Mouse (Mus musculus): ENCODE results near the gene Slc22a2. TPM values are rescaled to one million over a fixed set of nuclear protein-coding genes. Genes with fewer than 3 reads are reported as not detected.
"Not testable (repeated sequence)": the region's sequence is repeated elsewhere in the genome, so short reads cannot be mapped to it uniquely, and the experiment has no call there.

Slc22a2 gene
- polyA plus RNA-seq (2012; rRNA removed): 1.0 and 1.2 TPM in 2 replicates

DNA sequence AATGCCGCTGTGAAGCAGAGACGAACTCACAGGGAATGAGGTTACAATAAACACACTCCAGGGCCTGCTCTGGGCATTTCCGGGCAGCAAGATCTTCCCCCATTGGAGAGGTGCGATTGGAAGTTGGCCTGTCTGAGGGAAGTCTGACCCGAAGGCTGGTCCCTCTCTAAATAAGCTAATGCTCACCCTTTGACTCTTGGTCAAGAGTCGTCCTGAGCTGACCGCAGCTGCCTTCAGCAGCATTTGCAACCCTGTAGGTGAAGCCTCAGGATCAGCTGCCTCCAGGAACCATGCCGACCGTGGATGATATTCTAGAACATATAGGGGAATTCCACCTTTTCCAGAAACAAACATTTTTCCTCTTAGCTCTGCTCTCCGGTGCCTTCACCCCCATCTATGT, at the start of gene Slc22a2:
TSS of gene Slc22a2 (plus strand) at position 142 of the 400 bp plus-strand sequence.
- no peak within 1 kb of the TSS for H3K4me3 ChIP-seq (ENCODE audit: insufficient read depth, low read length)
- H3K27ac ChIP-seq (ENCODE audit: insufficient read depth, low read length): no peak within 1 kb of the TSS
- no peak for TF ChIP-seq CTCF (IDR thresholded peaks at IDR 0.05; ENCODE audit: extremely low read depth, insufficient read depth, low read length)
- H3K4me1 ChIP-seq (ENCODE audit: control insufficient read depth, insufficient read depth, low read length): no peaks in the 10 kb centered on the region

DNA sequence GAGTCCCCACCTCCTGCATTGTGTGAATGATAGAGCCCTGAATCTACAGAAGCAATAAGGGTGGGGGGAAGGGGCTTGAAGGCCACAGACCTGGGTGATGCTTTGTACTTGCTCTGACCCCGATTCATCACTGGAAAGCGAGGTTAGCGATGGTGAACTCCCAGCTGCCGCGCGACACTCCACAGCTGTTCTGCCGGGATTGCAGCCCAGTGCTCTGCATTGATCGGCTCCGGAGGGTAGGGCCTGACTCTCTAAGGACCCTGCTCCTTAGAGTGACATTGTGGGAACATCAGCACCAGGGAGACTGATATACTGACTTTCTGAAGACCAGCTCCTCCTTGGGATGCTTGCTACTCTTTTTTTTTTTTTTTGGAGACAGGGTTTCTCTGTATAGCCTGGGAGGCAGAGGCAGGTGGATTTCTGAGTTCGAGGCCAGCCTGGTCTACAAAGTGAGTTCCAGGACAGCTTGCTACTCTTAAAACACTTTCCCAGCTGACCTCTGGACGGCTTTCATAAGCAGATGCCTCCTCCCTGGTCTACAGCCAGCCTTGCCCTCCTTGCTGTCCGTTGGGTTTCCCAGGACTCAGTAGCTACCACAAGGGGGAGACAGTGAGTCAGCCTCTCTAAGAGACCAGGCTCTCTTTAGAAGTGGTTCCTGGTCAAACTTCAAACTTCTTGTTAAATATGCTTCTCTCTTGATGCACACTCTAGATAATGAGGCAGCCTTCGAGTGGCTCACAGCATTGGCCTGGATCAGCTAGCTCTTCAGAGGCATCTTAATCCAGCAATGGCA, 49.4 kb upstream of the Slc22a2 start:
- Histone ChIP-seq H3K4me3 (ENCODE audit: insufficient read depth, low read length) (no peak overlapping the region), H3K4me1 (ENCODE audit: control insufficient read depth, insufficient read depth, low read length) (no peaks in the 10 kb centered on the region)
- peak; percentile 72 for TF ChIP-seq CTCF (IDR thresholded peaks at IDR 0.05; ENCODE audit: extremely low read depth, insufficient read depth, low read length)
- no peak for TF ChIP-seq POLR2A (IDR thresholded peaks at IDR 0.05; ENCODE audit: extremely low read depth, insufficient read depth, low read length)

GRCm38 (mm10) chr17:12562215-12562614, 21.7 kb upstream of the Slc22a2 start:
- no peak overlapping the region for H3K27ac ChIP-seq (ENCODE audit: insufficient read depth, low read length)
- H3K4me1 ChIP-seq (ENCODE audit: control insufficient read depth, insufficient read depth, low read length): no peaks in the 10 kb centered on the region
- no peak for TF ChIP-seq POLR2A (IDR thresholded peaks at IDR 0.05; ENCODE audit: extremely low read depth, insufficient read depth, low read length)
- no peak for TF ChIP-seq CTCF (IDR thresholded peaks at IDR 0.05; ENCODE audit: extremely low read depth, insufficient read depth, low read length)
- H3K4me3 ChIP-seq (ENCODE audit: insufficient read depth, low read length): no peak overlapping the region

More for the DNA sequence above, 49.4 kb upstream of the Slc22a2 start:
- H3K27ac ChIP-seq (ENCODE audit: insufficient read depth, low read length): no peak overlapping the region

DNA sequence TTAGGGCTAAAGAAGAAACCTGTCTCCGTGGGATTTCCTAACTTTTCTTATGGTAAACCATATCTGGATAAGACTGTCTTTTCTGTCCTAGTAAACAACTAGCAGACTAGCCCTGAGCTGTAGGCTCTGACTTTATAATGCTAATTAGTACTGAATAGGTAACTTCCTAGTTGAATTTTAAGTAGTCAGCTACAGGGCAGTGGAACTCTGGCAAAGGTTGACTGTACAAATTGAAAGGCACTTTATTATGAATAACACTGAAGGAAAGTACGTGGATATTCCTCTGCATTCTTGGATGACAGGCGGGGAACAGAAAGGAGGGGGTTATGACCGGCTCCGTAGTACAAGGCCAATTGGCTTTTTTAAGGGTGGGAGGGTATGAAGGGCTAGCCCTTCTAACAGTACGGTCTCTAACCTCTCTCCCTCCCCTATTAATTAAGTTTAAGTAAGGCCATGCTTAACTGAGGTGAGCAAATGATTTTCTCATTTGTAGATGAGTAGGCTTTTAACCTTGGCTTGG, 19.4 kb upstream of the Slc22a2 start:
- not testable (repeated sequence) for H3K27ac ChIP-seq (ENCODE audit: insufficient read depth, low read length); H3K4me1 ChIP-seq (ENCODE audit: control insufficient read depth, insufficient read depth, low read length); H3K4me3 ChIP-seq (ENCODE audit: insufficient read depth, low read length)

DNA sequence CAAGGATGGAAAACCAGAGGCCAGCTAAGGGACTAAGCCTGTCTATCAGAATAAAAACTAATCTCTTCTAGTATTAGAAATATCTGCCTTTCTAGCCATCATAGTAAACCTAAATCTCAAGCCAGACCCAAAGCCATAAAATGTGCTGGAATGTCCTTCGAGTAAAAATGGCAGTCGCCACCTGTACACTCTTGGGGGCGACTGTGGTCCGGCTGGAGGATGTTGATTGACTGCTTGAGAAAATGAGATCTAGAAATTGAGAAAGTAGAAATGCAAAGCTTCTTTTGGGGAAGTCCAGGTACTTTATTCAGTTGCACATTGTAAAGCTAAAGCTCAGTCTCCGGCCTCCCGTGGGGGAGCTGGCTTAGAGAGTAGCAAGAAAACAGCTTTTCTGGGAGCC, 18.5 kb upstream of the Slc22a2 start:
- H3K4me1 ChIP-seq (ENCODE audit: control insufficient read depth, insufficient read depth, low read length): no peaks in the 10 kb centered on the region
- no peak overlapping the region for H3K4me3 ChIP-seq (ENCODE audit: insufficient read depth, low read length)
- no peak for TF ChIP-seq POLR2A (IDR thresholded peaks at IDR 0.05; ENCODE audit: extremely low read depth, insufficient read depth, low read length)
- no peak for TF ChIP-seq CTCF (IDR thresholded peaks at IDR 0.05; ENCODE audit: extremely low read depth, insufficient read depth, low read length)
- no peak overlapping the region for H3K27ac ChIP-seq (ENCODE audit: insufficient read depth, low read length)

GRCm38 (mm10) chr17:12571316-12571715, 12.6 kb upstream of the Slc22a2 start:
- no peaks in the 10 kb centered on the region for H3K4me1 ChIP-seq (ENCODE audit: control insufficient read depth, insufficient read depth, low read length)

DNA sequence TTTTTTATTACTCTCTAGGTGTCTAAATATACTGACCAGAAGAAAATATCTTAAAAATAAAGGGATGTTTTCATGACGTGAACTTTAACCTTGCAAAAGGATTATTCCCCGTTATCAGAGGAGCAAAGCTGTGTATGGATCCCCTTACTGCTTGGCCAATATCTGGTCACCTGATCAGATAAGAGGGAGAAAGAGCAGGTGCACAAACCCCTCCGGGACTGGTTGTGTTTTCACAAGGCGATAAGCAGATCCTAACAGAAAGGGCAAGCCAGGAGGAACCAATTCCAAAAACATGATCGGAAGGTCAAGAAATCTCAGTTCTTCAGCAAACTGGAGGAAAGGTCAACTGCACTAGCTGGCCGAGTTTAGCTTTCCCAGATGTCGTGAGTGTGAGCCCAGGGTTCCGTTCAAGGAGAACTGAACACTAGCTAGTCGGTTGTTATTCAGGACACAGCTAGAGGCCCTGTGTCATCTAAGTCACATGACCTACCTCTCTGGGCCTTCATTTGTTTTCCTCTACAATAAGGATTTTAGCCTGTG, 11.9 kb upstream of the Slc22a2 start:
- H3K4me1 ChIP-seq (ENCODE audit: control insufficient read depth, insufficient read depth, low read length): no peaks in the 10 kb centered on the region
- TF ChIP-seq CTCF (IDR thresholded peaks at IDR 0.05; ENCODE audit: extremely low read depth, insufficient read depth, low read length): no peak
- TF ChIP-seq POLR2A (IDR thresholded peaks at IDR 0.05; ENCODE audit: extremely low read depth, insufficient read depth, low read length): no peak
- H3K27ac ChIP-seq (ENCODE audit: insufficient read depth, low read length): no peak overlapping the region
- H3K4me3 ChIP-seq (ENCODE audit: insufficient read depth, low read length): no peak overlapping the region

More at GRCm38 (mm10) chr17:12571316-12571715, 12.6 kb upstream of the Slc22a2 start:
- no peak for TF ChIP-seq POLR2A (IDR thresholded peaks at IDR 0.05; ENCODE audit: extremely low read depth, insufficient read depth, low read length)
- TF ChIP-seq CTCF (IDR thresholded peaks at IDR 0.05; ENCODE audit: extremely low read depth, insufficient read depth, low read length): no peak
- H3K4me3 ChIP-seq (ENCODE audit: insufficient read depth, low read length): no peak overlapping the region
- H3K27ac ChIP-seq (ENCODE audit: insufficient read depth, low read length): no peak overlapping the region

GRCm38 (mm10) chr17:12575391-12575790, 8.5 kb upstream of the Slc22a2 start:
- Histone ChIP-seq H3K4me3 (ENCODE audit: insufficient read depth, low read length) (no peak overlapping the region), H3K4me1 (ENCODE audit: control insufficient read depth, insufficient read depth, low read length) (no peaks in the 10 kb centered on the region)
- TF ChIP-seq POLR2A (IDR thresholded peaks at IDR 0.05; ENCODE audit: extremely low read depth, insufficient read depth, low read length) (no peak), CTCF (IDR thresholded peaks at IDR 0.05; ENCODE audit: extremely low read depth, insufficient read depth, low read length) (no peak)

DNA sequence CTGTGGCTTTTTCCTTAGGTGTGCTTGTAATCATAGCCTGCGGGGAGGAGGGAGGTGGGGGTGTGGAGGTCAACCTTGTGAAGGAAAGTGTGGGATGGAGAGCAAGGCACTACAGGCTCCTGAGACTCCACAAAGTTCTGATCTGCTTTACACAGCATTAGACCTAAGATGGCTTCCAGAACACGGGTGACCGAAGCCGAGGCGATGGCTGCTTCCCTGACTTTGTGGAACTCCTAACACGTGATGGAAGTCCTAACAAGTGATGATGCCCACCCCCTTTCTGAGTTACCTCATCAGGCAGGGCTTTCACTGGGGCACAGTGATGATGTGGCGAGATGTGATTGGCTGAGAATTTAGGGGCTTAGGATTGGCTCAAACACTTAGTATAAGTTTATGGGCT, 6.8 kb upstream of the Slc22a2 start:
- no peak overlapping the region for H3K27ac ChIP-seq (ENCODE audit: insufficient read depth, low read length)
- H3K4me1 ChIP-seq (ENCODE audit: control insufficient read depth, insufficient read depth, low read length): no peaks in the 10 kb centered on the region
- TF ChIP-seq POLR2A (IDR thresholded peaks at IDR 0.05; ENCODE audit: extremely low read depth, insufficient read depth, low read length) (no peak), CTCF (IDR thresholded peaks at IDR 0.05; ENCODE audit: extremely low read depth, insufficient read depth, low read length) (no peak)
- H3K4me3 ChIP-seq (ENCODE audit: insufficient read depth, low read length): no peak overlapping the region

More at GRCm38 (mm10) chr17:12575391-12575790, 8.5 kb upstream of the Slc22a2 start:
- H3K27ac ChIP-seq (ENCODE audit: insufficient read depth, low read length): no peak overlapping the region

DNA sequence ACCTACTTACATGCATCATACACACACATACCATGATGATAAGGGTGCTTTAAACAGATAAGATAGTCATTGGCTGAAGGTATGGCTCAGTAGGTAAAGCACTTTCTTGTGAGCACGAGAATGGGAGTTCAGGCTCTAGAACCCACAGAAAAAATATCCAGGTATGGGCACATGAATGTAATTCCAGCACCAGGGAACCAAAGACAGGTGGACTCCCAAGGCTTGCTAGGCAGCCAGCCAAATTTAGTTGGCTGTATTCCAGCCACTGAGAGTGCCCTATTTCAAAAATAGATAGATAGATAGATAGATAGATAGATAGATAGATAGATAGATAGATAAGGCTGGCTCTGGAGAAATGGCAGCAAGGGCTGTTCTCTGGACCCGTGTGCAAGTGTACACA, 1.4 kb downstream of the Slc22a2 start:
- H3K27ac ChIP-seq (ENCODE audit: insufficient read depth, low read length): no peak overlapping the region
- TF ChIP-seq POLR2A (IDR thresholded peaks at IDR 0.05; ENCODE audit: extremely low read depth, insufficient read depth, low read length) (no peak), CTCF (IDR thresholded peaks at IDR 0.05; ENCODE audit: extremely low read depth, insufficient read depth, low read length) (no peak)

More for the DNA sequence above, 1.4 kb downstream of the Slc22a2 start:
- no peaks in the 10 kb centered on the region for H3K4me1 ChIP-seq (ENCODE audit: control insufficient read depth, insufficient read depth, low read length)
- no peak overlapping the region for H3K4me3 ChIP-seq (ENCODE audit: insufficient read depth, low read length)
